Mouse (Mus musculus) erythroblast, embryonic 14.5 days (primary cell): ENCODE data around the gene Aldh1a1. TPM values are rescaled to one million over a fixed set of nuclear protein-coding genes. Genes with fewer than 3 reads are reported as not detected.

Experiments
- H3K27me3 ChIP-seq: 2 replicates; pipeline ENCODE4 v1.6.1; 2012; ENCODE audit warnings: inconsistent platforms; ENCODE audit not compliant: control insufficient read depth
- H3K36me3 ChIP-seq: 2 replicates; pipeline ENCODE4 v1.6.1; 2012; ENCODE audit warnings: mild to moderate bottlenecking, inconsistent platforms; ENCODE audit not compliant: control insufficient read depth
- H3K4me1 ChIP-seq: 2 replicates; pipeline ENCODE4 v1.6.1; 2012; ENCODE audit warnings: inconsistent platforms; ENCODE audit not compliant: control insufficient read depth
- H3K4me3 ChIP-seq: replicated peaks from 2 replicates; pipeline ENCODE3; 2012; ENCODE audit warnings: moderate library complexity, mild to moderate bottlenecking, inconsistent platforms
- H3K9me3 ChIP-seq: 2 replicates; pipeline ENCODE4 v1.6.1; 2012; ENCODE audit warnings: low read length, inconsistent platforms, mixed read lengths; ENCODE audit not compliant: control insufficient read depth
- GATA1 ChIP-seq: IDR thresholded peaks from 2 replicates; pipeline ENCODE4 v1.6.1; 2012; ENCODE audit warnings: low read length, inconsistent platforms, mixed read lengths
- TAL1 ChIP-seq: IDR thresholded peaks from 3 replicates; pipeline ENCODE4 v1.6.1; 2012; ENCODE audit warnings: low read length, inconsistent platforms, mixed read lengths
- polyA plus RNA-seq: library from polyadenylated mRNA; stranded (reverse); fragments of >175 nt; gene quantifications from 2 replicates; pipeline ENCODE4 v1.2.3, GENCODE M21; 2012

The Aldh1a1 gene
- not detected in 2 replicates for polyA plus RNA-seq

DNA sequence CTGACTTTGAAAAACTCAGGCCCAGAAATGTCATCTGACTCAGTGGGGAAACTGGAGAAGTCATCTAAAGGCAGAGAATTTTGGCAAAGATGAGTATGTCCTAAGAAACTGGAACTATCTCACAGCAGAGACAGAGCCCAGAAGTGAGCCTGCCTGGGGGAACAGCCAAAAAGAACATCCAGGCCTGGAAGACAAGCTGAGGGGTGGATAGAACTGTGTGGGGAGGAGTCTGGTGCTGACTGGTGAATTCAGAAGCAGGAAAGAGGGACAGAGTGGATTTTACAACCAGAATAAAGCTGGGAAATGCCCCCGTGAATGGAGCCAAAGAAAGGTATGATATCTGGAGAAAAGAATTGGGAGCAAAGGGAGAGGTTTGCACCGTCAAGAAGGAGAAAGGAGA is at the start of gene Aldh1a1:
Gene Aldh1a1 (plus strand): TSS at position 225 of the 400 bp plus-strand sequence.
- Histone ChIP-seq H3K4me1 (no peaks in the 10 kb centered on the region), H3K36me3 (no peaks in the 10 kb centered on the region), H3K4me3 (no peak within 1 kb of the TSS), H3K27me3 (no peaks in the 10 kb centered on the region), H3K9me3 (no peaks in the 10 kb centered on the region)
- TF ChIP-seq GATA1 (no peak), TAL1 (no peak)

DNA sequence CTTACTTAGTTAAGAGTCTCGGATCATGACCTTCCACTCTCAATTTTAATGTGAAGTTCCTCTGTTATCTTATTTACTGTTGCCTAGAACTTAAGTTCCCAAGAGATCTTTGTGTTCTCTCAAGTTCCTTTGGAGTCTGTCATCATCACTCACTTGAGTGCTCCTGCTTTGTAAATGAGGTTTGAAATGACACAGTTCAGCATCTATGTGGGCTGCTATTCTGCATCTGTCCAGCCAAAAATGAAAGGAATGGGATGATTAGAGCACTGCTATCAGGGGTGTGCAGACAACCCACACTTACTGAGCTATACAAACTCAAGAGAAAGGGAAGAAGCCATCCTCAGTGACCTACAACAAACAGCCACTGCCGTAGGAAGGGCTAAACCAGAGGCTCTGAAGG is 44.7 kb upstream of the Aldh1a1 start:
- no peaks in the 10 kb centered on the region for H3K4me1 ChIP-seq
- H3K9me3 ChIP-seq, result no peaks in the 10 kb centered on the region
- no peak overlapping the region for H3K4me3 ChIP-seq
- H3K36me3 ChIP-seq, result no peaks in the 10 kb centered on the region
- H3K27me3 ChIP-seq, result no peaks in the 10 kb centered on the region
- no peak for TF ChIP-seq TAL1
- no peak for TF ChIP-seq GATA1

DNA sequence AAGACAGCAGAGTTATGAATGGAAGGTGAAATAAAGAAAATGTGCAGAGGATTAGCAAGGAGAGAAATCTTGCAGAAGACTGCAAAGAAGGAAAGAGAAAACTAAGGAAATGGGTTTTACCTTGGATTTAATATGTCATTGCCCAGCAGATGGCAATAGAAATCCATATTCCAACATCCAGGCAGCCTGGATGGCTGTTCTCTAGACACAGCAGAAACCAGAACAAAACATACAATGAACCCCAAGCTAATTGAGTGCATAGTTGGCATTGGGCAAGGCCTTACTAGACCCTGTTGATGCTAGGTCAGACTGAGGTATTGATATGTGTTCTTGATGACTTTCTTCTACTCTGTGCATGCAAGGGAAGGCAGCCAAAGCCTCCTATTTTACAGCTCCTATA is 43.0 kb upstream of the Aldh1a1 start:
- no peaks in the 10 kb centered on the region for H3K27me3 ChIP-seq
- H3K36me3 ChIP-seq, result no peaks in the 10 kb centered on the region
- no peak overlapping the region for H3K4me3 ChIP-seq
- no peaks in the 10 kb centered on the region for H3K4me1 ChIP-seq
- no peak for TF ChIP-seq TAL1
- no peak for TF ChIP-seq GATA1
- H3K9me3 ChIP-seq, result no peaks in the 10 kb centered on the region

DNA sequence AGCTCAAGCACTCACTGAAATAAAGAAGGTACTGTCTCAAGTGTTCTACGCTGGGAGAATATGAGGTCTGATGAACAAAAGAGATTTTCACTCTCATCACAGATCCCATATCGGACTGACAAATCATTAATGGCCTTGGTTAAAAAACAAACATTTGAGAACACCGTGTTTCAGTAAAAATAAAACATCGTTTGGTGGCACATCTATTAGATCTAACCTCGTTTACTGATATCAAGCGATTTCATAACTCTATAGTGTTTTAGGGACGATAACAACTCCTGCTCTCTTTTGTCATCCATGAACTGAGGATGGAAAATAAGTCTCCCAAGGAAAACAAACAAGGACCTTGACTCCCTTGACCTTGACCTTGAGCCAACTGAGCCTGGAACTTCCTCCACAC is 41.5 kb upstream of the Aldh1a1 start:
- Histone ChIP-seq H3K9me3 (no peaks in the 10 kb centered on the region), H3K27me3 (no peaks in the 10 kb centered on the region), H3K36me3 (no peaks in the 10 kb centered on the region), H3K4me1 (no peaks in the 10 kb centered on the region), H3K4me3 (no peak overlapping the region)
- TF ChIP-seq TAL1, result no peak

DNA sequence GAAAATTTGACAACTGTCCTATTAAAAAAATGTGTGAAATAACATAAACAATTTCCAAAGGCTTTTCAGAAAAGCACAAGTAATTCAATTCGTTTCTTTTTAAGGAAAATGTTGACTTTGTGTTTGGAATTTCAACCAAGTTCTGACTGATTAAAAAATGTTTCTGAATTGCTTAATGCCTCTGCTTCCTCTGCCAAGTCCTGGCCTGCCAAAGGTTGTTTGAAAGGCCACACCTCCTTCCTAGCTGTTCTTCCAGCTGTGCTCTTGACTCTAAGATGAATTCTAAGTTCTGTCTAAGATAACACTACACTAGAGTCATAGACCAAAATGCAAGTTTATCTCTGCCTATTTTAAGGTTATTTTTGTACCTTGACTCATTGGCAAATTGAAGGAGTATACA is 8.0 kb upstream of the Aldh1a1 start:
- Histone ChIP-seq H3K27me3 (no peaks in the 10 kb centered on the region), H3K9me3 (no peaks in the 10 kb centered on the region), H3K4me1 (no peaks in the 10 kb centered on the region), H3K4me3 (no peak overlapping the region), H3K36me3 (no peaks in the 10 kb centered on the region)
- no peak for TF ChIP-seq GATA1
- TF ChIP-seq TAL1, result no peak

DNA sequence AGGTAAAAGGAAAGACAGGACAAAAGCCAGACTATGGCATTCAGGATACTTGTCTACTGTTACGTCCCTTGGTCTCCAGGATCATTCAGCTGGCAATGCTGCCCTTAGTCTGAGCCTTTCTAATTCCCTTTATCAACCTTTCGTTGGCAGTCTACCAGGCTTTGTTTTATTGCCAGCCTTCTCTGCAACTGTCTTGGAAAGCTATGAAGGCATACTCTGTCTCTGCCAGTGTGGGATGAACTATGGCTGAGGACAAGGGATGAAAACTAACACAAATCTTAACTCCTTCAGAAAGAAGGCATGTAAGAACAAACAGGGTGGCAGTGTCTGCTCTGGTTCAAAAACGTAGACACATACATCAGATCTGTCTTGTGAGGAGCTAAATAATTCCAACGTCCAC is 565 bp upstream of the Aldh1a1 start:
- H3K9me3 ChIP-seq, result no peaks in the 10 kb centered on the region
- TF ChIP-seq TAL1 (no peak), GATA1 (no peak)
- no peak overlapping the region for H3K4me3 ChIP-seq
- no peaks in the 10 kb centered on the region for H3K4me1 ChIP-seq
- H3K27me3 ChIP-seq, result no peaks in the 10 kb centered on the region
- H3K36me3 ChIP-seq, result no peaks in the 10 kb centered on the region

DNA sequence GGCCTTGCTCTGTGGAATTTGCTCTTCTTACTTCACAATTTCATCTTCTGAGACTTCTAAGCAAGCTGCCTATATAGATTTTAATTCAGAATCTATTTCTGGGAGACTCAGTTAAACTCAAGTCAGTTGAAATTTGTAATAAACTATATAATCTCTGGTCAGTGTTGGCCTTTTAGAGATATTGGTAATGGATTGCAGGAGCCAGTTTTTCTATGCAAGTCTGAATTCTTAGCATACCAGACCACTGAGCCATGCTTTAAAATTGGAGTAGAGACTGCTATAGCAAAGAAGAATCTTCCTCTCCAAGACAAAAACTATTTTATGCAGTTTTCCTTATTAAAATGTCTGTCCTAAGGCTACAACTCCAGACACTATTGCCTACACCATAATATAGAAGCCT is 4.0 kb downstream of the Aldh1a1 start:
- no peaks in the 10 kb centered on the region for H3K36me3 ChIP-seq
- H3K27me3 ChIP-seq, result no peaks in the 10 kb centered on the region
- H3K4me3 ChIP-seq, result no peak overlapping the region
- TF ChIP-seq TAL1, result no peak
- no peak for TF ChIP-seq GATA1
- H3K9me3 ChIP-seq, result no peaks in the 10 kb centered on the region
- H3K4me1 ChIP-seq, result no peaks in the 10 kb centered on the region

DNA sequence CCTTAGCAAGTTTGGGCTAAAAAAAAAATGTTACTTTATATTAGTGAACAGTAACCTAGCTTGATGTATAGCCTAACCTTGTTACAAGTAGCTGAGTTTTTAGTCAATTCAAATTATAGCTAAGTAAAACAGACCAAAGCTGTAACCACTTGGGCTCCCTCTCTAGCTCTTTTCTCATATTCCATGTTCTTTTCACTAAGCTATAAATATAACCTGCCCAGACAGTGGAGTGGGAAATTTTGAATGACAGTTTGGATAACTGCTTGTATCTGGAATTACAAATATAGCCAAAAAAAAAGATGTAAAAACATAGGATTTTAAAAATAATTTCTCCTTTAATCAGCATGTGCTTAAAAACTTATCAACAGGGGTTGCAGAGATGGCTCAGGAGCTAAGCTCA is 12.8 kb downstream of the Aldh1a1 start:
- Histone ChIP-seq H3K4me1 (no peaks in the 10 kb centered on the region), H3K4me3 (no peak overlapping the region), H3K27me3 (no peaks in the 10 kb centered on the region), H3K36me3 (no peaks in the 10 kb centered on the region), H3K9me3 (no peaks in the 10 kb centered on the region)
- no peak for TF ChIP-seq GATA1
- no peak for TF ChIP-seq TAL1

DNA sequence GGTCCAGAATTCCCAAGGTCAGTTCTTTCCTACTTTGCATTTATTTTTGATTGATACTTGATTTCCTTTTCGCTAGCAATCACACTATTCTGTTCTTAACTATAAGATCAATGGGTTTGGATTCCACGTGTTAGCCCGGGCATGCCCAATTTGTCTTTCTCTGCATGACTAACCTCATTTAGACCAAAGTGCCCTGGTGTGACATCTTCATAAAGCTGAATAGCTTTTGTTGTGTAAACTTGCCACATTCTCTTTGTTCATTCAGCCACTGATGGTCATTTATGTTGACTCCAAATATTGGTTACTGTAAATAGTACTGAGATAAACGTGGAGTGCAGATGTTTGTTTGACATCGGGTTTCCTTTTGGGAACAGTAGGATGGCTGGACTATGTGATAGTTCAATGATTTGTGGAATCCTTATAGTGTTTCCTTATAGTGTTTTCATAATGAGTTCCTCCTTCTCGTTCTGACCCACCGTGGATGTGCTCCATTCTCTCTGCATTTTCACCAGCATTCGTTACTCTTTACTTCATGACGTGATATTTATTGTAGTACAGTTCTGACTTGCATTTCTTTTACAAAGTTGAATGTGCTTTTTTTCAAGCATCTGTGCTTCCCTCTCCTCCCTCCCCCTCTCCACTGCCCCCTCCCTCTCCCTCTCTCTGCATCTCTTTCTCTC is 14.6 kb downstream of the Aldh1a1 start:
- Histone ChIP-seq H3K4me3 (no peak overlapping the region), H3K27me3 (no peaks in the 10 kb centered on the region), H3K36me3 (no peaks in the 10 kb centered on the region), H3K4me1 (no peaks in the 10 kb centered on the region), H3K9me3 (no peaks in the 10 kb centered on the region)
- no peak for TF ChIP-seq TAL1
- TF ChIP-seq GATA1, result no peak

DNA sequence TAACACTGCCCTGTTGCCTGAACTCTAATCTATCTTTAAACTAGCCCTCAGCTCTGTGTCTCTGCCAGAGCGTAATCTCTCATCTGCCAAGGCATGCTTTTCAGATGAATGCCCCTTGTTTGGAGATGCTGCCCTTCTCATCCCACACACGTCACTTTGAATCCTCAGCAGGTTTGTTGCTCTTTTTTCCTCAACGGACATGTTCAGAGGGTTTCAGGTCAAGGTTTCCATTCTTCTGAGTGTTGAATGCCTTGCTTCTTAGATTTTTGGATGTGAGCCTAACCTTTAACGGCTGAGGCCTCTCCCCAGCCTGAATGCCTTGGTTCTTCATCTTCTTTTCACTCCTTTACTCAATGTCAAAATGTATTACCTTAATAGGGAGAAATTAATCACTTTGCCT is 16.1 kb downstream of the Aldh1a1 start:
- no peaks in the 10 kb centered on the region for H3K4me1 ChIP-seq
- no peaks in the 10 kb centered on the region for H3K9me3 ChIP-seq
- no peak overlapping the region for H3K4me3 ChIP-seq
- TF ChIP-seq TAL1, result no peak
- no peak for TF ChIP-seq GATA1
- H3K36me3 ChIP-seq, result no peaks in the 10 kb centered on the region
- H3K27me3 ChIP-seq, result no peaks in the 10 kb centered on the region
